Mouse (Mus musculus): ENCODE data around the gene Spag17. TPM values are rescaled to one million over a fixed set of nuclear protein-coding genes. Genes with fewer than 3 reads are reported as not detected.

The Spag17 gene
- total RNA-seq, 1 experiment from 2014 or later, result not detected

- no peak for ATAC-seq (ENCODE audit: extremely low read depth, insufficient number of reproducible peaks, low FRiP score, poor library complexity, severe bottlenecking)
These were observed 237.2 kb downstream of the Spag17 start for GRCm38 (mm10) chr3:100122445-100122844.

- no peak for ATAC-seq (ENCODE audit: extremely low read depth, insufficient number of reproducible peaks, low FRiP score, poor library complexity, severe bottlenecking)
These were observed 275.7 kb downstream of the Spag17 start for GRCm38 (mm10) chr3:100160682-100161445.

GRCm38 (mm10) chr3:100161665-100162314 lies 276.6 kb downstream of the Spag17 start:
- no peak for ATAC-seq (ENCODE audit: extremely low read depth, insufficient number of reproducible peaks, low FRiP score, poor library complexity, severe bottlenecking)

GRCm38 (mm10) chr3:100162315-100163105 lies 277.3 kb downstream of the Spag17 start, which contains the start of the genes Gdap2 and Wdr3:
TSS of gene Gdap2 (plus strand) at chr3:100162381.
TSS of gene Wdr3 (minus strand) at chr3:100162407.
- ATAC-seq (ENCODE audit: extremely low read depth, insufficient number of reproducible peaks, low FRiP score, poor library complexity, severe bottlenecking), result peak; percentile 100

DNA sequence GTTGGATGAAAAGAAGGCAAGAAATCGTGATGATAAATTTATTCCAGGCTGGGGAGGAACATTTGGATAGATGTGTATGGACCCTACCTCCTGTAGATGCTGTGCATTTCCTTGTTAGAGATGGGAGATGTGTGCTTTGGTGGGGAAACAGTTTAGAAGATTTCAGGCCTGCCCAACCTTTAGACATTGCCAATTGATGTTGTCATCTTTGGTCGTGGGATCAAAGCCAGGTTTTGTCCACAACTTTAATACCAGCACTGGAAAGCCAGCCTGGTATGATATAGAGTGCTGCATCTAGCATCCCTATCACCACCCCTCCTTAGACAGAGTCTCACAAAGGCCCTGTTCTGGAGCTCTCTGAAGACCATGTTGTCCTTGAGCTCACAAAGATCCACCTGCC lies 278.4 kb downstream of the Spag17 start:
- no peak for ATAC-seq (ENCODE audit: extremely low read depth, insufficient number of reproducible peaks, low FRiP score, poor library complexity, severe bottlenecking)

GRCm38 (mm10) chr3:100164991-100165390 lies 279.8 kb downstream of the Spag17 start:
- no peak for ATAC-seq (ENCODE audit: extremely low read depth, insufficient number of reproducible peaks, low FRiP score, poor library complexity, severe bottlenecking)

DNA sequence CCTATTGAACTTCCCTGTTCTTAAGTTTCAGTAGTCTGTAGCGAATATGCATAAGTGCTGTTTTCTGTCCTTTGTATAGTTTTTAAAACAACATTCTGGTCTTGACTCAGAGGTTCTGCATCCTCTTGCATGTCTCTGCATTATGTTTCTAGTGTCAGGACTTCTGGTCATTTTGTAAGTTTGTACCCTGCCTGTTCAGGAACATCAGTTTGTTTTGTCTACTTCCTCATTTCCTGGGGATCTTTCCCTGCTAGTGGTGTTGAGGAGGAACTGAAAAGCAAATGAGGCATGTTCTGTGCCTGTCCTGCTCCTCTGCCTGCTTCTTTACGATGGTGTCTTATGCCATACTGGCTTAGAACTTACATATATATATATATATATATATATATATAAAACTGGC lies 290.8 kb downstream of the Spag17 start:
- no peak for ATAC-seq (ENCODE audit: extremely low read depth, insufficient number of reproducible peaks, low FRiP score, poor library complexity, severe bottlenecking)

GRCm38 (mm10) chr3:100180471-100180870 lies 295.3 kb downstream of the Spag17 start:
- ATAC-seq (ENCODE audit: extremely low read depth, insufficient number of reproducible peaks, low FRiP score, poor library complexity, severe bottlenecking), result no peak

DNA sequence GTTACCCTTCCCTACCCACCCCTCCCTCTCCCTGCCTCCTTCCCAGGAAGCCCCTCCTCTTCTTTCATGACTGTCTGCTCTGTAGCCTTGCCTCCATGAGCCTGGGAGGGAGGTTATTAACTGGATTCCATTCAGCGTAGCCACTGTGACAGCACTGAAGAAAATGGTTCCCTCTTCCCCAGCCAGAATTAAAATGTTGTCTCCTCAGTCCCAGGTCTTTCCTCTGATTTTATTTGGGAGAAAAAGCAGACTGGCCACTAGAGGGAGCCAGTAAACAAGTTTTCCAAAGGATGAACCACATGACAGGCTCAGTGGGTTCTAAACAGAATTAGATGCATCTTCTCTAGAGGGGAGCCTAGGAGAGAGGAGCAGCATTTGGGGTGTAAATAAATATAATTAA lies 304.2 kb downstream of the Spag17 start:
- no peak for ATAC-seq (ENCODE audit: extremely low read depth, insufficient number of reproducible peaks, low FRiP score, poor library complexity, severe bottlenecking)

DNA sequence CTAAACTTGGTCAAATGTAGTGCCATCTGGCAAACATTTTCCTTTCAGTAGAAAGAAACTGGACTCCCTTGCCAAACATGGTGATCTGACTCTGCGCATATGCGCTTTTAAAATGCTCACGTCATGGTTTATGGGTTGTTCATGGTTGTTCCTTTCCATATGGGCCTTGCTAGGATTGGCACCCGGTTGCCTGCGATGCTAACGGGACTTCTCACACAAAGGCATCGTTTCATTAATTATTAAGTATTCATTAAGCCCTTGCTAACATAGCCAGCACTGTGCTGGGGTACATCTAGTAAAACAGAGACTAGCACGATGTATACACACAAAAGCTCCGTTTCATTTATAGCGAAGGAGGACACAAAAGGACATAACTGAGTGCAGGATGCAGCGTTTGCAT lies 304.7 kb downstream of the Spag17 start:
- ATAC-seq (ENCODE audit: extremely low read depth, insufficient number of reproducible peaks, low FRiP score, poor library complexity, severe bottlenecking), result no peak

Data from neutrophil, adult 5-6 weeks (primary cell).